Mouse (Mus musculus): ENCODE data around the gene Mrps21. TPM values are rescaled to one million over a fixed set of nuclear protein-coding genes. Genes with fewer than 3 reads are reported as not detected.
A peak's percentile ranks its signal among the peaks of the same experiment; 100 is the strongest.

Gene Mrps21
- total RNA-seq, 2 experiments from 2014 or later: 178 to 200 TPM

DNA sequence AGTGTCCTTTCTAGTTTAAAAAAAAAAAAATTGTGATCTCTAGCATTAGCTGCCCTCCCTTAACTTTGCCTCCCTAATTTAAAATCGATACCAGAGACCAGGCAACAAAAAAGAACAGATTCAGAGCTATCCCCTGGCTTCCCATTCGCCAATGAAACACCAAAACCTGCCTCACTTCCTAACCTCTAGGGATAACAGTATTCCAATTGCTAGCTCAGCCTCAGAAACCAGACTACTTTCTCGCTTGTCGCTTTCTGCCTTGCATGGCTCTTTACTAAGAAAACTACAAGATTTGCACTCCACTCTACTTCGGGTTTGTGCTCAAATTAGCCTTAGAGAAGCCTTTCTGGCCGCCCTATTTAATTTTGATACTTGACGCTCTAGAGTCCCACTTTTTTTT is 15.2 kb downstream of the Mrps21 start:
- DNase-seq (ENCODE audit: low spot score in 2 of 2): no peak

DNA sequence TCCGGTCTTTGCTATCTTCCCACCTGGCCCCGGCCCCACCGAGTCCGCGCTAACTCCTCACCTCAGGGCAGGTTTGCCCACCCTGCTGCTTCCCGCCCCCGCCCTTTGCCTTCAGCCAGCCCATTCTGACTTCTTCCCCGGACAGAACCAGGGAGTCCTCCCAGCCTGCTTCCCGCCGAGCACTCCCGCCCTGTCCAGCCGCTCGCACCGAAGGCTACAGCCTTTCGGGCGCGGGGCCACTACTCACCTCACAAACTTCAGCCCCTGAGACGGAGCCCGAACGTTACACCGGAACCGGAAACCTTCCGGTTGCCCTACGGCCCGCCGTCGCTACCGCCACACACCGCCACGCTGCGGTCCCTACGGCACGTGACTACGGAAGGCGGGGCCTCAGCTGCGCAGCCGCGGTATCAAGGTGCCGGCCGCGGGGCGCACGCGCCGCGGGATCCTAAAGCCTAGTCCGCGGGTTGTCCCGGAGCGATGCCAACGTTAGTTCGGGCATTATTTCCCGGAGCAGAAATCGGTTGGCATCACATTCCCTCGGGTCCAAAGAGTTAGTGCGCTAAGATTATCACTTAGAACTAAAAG is 15.7 kb downstream of the Mrps21 start, which contains the start of gene Prpf3:
Prpf3 (minus strand) TSS at position 384 of the 588 bp plus-strand sequence.
- peak; percentile 85 to 90 for DNase-seq (ENCODE audit: low spot score in 2 of 2)

DNA sequence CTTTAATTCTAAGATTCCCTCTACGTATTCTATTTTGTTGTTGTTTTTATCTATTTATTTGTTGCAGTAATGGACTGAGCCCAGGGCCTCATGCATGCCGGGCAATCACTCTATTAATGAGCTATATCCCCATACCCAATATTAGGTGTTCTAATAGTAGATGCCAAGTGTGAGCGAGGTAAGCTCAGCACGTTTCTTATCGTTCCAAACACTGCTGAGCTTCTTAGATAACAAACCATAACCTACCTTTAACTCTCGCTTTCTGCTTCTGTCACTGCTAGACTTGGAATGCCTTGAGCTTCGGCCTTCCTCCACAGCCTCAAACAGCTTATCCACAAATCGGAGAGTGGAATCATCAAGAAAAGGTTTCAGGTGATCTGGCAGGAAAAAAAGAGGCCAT is 20.0 kb downstream of the Mrps21 start:
- no peak for DNase-seq (ENCODE audit: low spot score in 2 of 2)

DNA sequence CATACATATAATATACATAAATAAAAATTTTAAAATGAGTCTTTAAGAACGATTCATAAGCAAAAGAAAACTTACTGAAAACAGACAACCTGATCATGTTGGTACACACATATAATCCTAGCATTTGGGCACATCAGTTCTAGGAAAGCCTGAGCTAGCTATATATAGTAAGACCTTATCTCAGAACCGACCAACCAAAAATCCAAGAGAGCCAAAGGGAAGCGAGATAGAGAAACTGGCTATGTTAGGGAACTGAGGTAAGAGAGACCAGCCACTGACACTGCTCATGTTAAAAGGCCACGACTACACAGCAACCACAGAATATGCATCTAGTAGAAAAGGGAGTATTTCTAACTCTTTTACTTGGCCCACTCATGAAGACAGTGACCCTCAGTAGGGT is 20.7 kb downstream of the Mrps21 start:
- no peak for DNase-seq (ENCODE audit: low spot score in 2 of 2)

DNA sequence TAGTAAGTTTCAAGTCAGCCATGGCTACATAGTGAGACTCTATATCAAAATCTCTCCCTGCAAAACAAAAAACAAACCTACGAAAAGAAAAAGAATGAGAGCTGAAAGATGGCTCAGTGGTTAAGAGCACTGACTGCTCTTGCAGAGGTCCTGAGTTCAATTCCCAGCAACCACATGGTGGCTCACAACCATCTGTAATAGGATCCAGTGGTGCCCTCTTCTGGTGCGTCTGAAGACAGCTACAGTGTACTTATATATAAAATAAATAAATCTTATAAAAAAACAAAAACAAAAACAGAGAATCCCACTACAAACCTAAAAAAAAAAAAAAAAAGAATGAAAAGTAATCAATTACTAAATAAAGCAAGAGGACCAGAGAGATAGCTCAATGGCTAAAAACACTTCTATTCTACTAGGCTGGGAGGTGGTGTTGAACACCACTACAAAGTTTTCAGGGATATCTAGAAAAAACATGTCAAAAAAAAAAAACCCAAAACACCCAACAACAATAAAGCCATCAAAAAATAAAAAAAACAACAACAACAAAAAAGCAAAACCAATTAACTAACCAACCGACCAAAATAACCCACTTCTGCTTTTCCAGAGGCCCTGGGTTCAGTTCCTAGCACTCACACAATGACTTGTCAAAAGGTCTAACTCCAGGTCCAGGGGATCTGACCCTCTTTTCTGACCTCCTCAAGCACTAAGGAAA is 28.7 kb downstream of the Mrps21 start:
- DNase-seq (ENCODE audit: low spot score in 2 of 2): no peak

DNA sequence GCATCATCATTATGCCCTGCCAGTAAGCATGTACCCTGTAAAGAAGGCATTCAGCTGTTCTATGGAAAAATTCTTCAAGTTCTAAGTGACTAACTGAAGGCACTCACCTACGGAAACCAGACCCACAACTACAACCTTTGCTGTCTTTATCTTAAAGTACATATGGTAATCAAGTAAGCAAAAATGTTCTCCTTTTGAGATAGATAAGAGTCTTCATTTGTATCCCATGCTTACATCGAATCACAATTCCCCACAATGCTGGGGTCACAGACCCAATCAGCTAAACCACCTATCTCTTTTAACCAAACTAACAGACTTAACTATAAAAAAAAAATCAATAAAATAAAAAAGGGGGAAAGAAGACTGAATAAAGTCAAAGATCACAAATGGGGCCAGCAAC is 32.1 kb downstream of the Mrps21 start:
- DNase-seq (ENCODE audit: low spot score in 2 of 2): no peak

DNA sequence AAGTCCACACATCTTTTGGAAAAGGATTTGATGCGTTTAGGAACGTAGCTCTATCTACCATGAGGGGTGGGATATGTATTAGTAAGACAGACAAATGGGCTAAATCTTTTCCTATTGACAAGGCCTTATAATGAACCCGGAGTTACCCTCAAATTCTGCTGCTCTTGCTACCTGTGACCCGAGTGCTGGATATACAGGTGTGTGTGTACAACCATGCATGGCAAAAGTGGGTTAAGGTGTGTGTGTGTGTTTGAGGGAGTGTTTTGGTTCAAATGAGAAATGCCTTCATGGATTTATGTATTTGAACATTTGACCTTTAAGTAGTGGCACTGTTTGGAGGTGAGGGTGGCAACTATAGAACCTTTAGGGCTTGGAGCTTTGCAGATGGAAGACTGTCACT is 42.3 kb downstream of the Mrps21 start:
- DNase-seq (ENCODE audit: low spot score in 2 of 2): no peak

DNA sequence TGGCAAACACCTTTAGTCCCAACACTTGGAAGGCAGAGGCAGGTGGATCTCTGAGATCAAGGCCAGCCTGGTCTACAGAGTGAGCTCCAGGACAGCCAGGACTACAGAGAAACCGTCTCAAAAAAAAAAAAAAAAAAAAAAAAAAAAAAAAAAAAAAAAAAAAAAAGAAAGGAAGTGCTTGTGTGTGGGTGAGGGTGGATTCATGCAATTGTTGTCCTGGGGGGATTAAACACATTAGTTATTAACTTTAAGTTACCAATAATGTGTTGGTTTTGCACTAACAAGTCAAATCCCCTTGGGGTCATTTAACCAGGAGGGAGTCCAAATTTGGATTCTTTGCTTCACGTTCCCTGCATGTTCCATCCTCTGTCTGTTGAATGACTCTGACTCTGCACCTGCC is 45.0 kb downstream of the Mrps21 start:
- no peak for DNase-seq (ENCODE audit: low spot score in 2 of 2)

DNA sequence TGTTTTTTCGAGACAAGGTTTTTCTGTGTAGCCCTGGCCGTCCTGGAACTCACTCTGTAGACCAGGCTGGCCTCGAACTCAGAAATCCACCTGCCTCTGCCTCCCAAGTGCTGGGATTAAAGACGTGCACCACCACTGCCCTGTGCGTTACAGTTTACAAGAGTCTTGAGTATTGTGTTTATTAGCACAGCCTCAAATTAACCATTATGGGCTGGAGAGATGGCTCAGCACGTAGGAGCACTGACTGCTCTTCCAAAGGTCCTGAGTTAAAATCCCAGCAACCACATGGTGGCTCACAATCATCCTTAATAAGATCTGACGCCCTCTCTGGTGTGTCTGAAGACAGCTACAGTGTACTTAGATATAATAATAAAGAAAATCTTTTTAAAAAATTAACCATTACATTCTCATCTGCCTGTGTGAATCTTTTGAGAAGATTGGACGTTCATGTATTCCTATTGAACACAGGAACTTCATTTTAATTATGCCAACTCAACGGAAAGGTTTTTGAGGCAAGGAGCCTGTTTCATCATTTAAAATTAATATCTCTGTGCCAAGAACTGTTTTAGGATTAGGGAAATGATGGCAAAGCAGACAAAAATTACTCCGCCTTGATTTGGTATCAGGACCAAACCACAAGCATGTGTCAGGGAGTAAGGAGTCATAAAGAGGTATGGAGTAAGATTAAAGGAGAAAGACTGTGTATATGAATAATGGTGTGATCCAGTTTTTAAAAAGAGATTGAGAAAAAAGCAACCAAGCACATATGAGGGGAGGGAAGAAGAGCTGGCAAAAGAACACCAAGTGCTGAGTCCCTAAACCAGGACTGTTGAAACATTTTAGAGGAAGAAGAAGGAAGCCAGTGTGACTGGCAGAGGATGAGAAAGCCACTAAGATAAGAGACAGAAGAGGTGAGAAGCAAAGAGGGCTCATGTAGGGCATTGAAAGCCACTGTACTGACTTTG is 51.0 kb downstream of the Mrps21 start:
- no peak for DNase-seq (ENCODE audit: low spot score in 2 of 2)

DNA sequence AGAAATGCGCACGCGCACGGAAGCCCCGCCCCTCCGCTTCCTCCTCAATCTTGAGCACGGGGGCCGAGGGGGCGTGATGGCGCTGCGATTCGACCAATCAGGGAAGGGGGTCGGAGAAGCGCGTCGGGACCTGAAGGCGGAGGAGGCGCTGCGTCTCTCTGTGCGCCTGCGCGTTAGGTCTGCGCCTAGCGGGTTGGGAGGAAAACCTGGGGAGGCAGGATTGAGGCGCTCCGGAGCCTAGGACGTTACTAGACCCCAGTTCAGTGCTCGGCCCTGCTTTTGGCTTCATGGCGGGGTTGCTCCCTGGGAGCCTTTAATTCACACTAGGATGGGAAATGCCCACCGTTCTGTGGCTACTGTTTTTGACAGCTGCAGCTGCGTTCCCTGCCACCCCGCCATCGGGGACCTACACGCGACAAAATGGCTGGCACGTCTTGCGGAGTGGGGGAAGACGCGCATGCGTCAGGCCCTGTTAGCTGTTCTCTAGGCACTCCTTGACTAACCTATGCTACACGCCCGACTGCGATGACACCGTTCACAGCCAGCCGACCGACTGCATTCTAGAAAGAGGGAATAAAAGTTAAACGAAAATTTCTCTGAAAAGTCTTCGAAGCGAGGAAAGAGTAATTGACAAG is 51.9 kb downstream of the Mrps21 start:
- peak; percentile 99 to 100 for DNase-seq (ENCODE audit: low spot score in 2 of 2)

DNA sequence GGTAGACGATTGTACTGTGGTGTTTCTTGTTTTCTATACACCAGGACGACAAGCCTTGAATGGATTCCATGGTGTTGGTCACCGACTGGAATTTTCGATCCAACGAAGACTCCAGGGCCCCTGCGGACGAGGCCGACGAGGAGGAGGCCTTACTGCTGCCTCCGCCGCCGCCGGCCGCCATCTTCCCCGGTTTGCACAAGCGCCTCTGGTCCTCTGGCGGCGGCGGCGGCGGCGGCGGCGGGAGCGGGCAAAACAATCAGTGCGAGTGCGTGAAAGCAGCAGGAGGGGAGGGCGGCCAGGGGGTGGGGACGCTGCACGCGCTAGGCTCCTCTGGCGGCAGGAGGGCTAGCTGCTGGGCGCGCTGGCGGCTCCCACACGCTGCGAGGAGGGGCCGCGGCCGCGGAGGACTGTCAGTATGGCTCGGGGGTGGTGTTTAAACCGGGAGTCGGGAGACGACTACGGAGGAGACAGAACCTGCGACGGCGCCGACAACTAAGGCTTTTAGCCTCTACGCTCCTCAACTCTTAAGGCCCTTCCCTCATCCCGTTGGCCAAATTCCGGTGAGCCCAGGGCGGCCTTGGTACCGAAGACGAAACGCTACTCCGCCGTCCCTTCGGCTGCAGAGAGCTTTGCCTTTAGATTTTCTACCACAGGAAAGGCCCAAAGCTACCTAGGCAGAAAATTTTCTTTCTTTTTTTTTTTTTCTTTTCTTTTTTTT is 52.6 kb downstream of the Mrps21 start, which contains the start of gene Rprd2:
Rprd2 (minus strand) TSS at position 293 of the 718 bp plus-strand sequence.
- peak; percentile 61 to 63 for DNase-seq (ENCODE audit: low spot score in 2 of 2)

DNA sequence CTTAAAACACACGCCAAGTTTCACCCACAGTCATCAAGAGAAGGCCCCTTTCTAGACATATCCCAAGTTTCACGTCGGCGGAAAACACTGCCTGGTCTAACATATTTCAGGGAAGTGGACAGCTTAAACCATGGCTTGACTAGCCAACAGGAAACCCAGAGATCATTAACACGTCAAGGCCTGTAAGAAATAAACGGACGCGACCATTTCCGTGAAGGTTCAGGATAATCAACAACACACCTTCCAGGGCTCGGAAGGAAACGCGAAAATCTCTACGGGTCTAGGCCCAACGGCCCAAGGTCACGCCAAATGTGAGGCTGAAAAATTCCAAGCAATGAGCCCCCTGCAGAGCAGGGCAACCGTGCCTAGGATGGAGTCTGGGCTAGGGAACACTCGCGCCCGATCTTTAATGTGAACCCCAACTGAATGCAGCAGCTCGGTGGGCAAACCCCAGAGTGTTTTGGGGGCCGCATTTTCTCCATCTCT is 53.2 kb downstream of the Mrps21 start:
- peak in 1 of 2 experiments; percentile 6 for DNase-seq (ENCODE audit: low spot score in 2 of 2)

DNA sequence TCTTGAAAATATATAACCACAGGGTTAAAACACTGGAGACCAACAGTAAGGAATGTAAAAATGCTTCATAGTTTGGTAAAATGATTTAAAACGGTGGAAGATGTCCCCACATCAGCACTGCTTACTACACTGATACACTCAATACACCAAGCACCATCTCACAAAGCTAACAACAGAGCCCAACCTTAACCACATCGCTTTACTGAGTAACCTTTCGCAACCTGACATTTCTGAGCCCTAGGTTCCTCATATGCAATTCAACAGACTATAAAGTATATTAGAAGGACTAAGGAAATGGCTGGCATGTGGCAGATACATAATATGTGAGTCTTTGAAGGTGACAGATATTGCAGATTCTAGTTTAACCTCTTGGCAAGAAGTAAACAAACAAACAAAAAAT is 54.6 kb downstream of the Mrps21 start:
- no peak for DNase-seq (ENCODE audit: low spot score in 2 of 2)

Other genes with a start within 250 kb of the Mrps21 start
- gene Ensa, start 246.5 kb downstream of the Mrps21 start, total RNA-seq (2021): 10 to 100 TPM; 79.6 to 82.2 TPM
- gene Mcl1, start 212.7 kb downstream of the Mrps21 start, total RNA-seq (2021): 100 to 1,000 TPM; 151 to 152 TPM
- 1 to 10 TPM; 7.5 to 8.1 TPM for gene Adamtsl4, start 183.6 kb downstream of the Mrps21 start, total RNA-seq (2021)
- 100 to 1,000 TPM; 205 to 241 TPM for gene Ecm1, start 131.9 kb downstream of the Mrps21 start, total RNA-seq (2021)
- 10 to 100 TPM; 48.2 to 51.7 TPM for gene Tars2, start 111.3 kb downstream of the Mrps21 start, total RNA-seq (2021)
- gene Rprd2, start 52.7 kb downstream of the Mrps21 start, total RNA-seq (2021): 10 to 100 TPM; 56.5 to 64.1 TPM
- gene Prpf3, start 15.6 kb downstream of the Mrps21 start, total RNA-seq (2021): 10 to 100 TPM; 31.9 to 34.7 TPM
- gene Ciart, start 10.7 kb upstream of the Mrps21 start, total RNA-seq (2021): 1 to 10 TPM; 1.7 to 2.2 TPM
- 10 to 100 TPM; 21.3 to 21.5 TPM for gene BC028528, start 20.5 kb upstream of the Mrps21 start, total RNA-seq (2021)
- 100 to 1,000 TPM; 156 to 163 TPM for gene Aph1a, start 22.4 kb upstream of the Mrps21 start, total RNA-seq (2021)
- gene Car14, start 33.2 kb upstream of the Mrps21 start, total RNA-seq (2021): 1 to 10 TPM; 2.3 to 2.5 TPM
- gene Anp32e, start 57.7 kb upstream of the Mrps21 start, total RNA-seq (2021): 100 to 1,000 TPM; 145 to 146 TPM
- 10 to 100 TPM; 38.5 to 41.6 TPM for gene Plekho1, start 124.5 kb upstream of the Mrps21 start, total RNA-seq (2021)
- 10 to 100 TPM; 32.9 to 39.4 TPM for gene Vps45, start 186.9 kb upstream of the Mrps21 start, total RNA-seq (2021)
- 10 to 100 TPM; 35.4 to 43.6 TPM for gene Otud7b, start 233.0 kb upstream of the Mrps21 start, total RNA-seq (2021)

All from adrenal gland, postnatal 4 days (tissue).